Mouse (Mus musculus) intestine, embryonic 16.5 days (tissue): ENCODE measurements around the gene Ptx4. TPM values are rescaled to one million over a fixed set of nuclear protein-coding genes. Genes with fewer than 3 reads are reported as not detected.
A peak's percentile ranks its signal among the peaks of the same experiment; 100 is the strongest.

Experiments used
- ATAC-seq: fragments of 200-750 bp; cut with Nextera tagmentation; 2 replicates; pipeline ENCODE4 v1.8.0; 2017; ENCODE audit warnings: moderate TSS enrichment, moderate library complexity
- H3K27ac ChIP-seq: fragments of 300-500 bp; sonication (generic); 2 replicates; pipeline ENCODE4 v1.5.1; 2014; ENCODE audit warnings: mild to moderate bottlenecking, low read length
- H3K27me3 ChIP-seq: fragments of 300-500 bp; sonication (generic); replicated peaks from 2 replicates; pipeline ENCODE4 v1.6.1; 2014; ENCODE audit warnings: low read length, control low read depth, mixed read lengths; ENCODE audit not compliant: control insufficient read depth, insufficient read depth
- H3K36me3 ChIP-seq: fragments of 300-500 bp; sonication (generic); 2 replicates; pipeline ENCODE4 v1.6.1; 2014; ENCODE audit warnings: low read length, control low read depth; ENCODE audit not compliant: control insufficient read depth, insufficient read depth
- H3K4me1 ChIP-seq: fragments of 300-500 bp; sonication (generic); 2 replicates; pipeline ENCODE4 v1.6.1; 2014; ENCODE audit warnings: low read length, control low read depth, mixed read lengths; ENCODE audit not compliant: control insufficient read depth, insufficient read depth
- H3K4me2 ChIP-seq: fragments of 300-500 bp; sonication (generic); 2 replicates; pipeline ENCODE4 v1.6.1; 2014; ENCODE audit warnings: low read depth, low read length, control low read depth
- H3K4me3 ChIP-seq: fragments of 300-500 bp; sonication (generic); 2 replicates; pipeline ENCODE4 v1.5.1; 2014; ENCODE audit warnings: mild to moderate bottlenecking, low read length
- H3K9ac ChIP-seq: fragments of 300-500 bp; sonication (generic); 2 replicates; pipeline ENCODE4 v1.6.1; 2014; ENCODE audit warnings: low read depth, low read length
- H3K9me3 ChIP-seq: fragments of 300-500 bp; sonication (generic); 2 replicates; pipeline ENCODE4 v1.6.1; 2016; ENCODE audit warnings: low read length, control low read depth; ENCODE audit not compliant: control insufficient read depth
- WGBS: fragments of 180-500 bp; shearing (Covaris S2); extraction: QIAGEN DNeasy Blood & Tissue Kit; methylation state at CpG from one replicate; pipeline ENCODE4 v1.1.7; 2014; 5-methylcytosine and 5-hydroxymethylcytosine counted together
- polyA plus RNA-seq: library from polyadenylated mRNA; unstranded; fragments of >200 nt; fragmentation: Nextera tagmentation; extraction: Ambion mirVana; gene quantifications from 2 replicates; pipeline ENCODE4 v1.2.1, GENCODE M21; 2015

The Ptx4 gene
- polyA plus RNA-seq, 1 experiment from 2014 or later, result 0.20 TPM

- no peak for ATAC-seq
- no peaks in the 10 kb centered on the region for H3K36me3 ChIP-seq
- H3K27ac ChIP-seq, result no peak overlapping the region
- no peak overlapping the region for H3K4me2 ChIP-seq
- 85% methylated on average over 1 of the region's 1 CpGs for WGBS
- no peaks in the 10 kb centered on the region for H3K27me3 ChIP-seq
- no peaks in the 10 kb centered on the region for H3K9me3 ChIP-seq
- peaks cover 11% of the 10 kb centered on the region for H3K4me1 ChIP-seq
- no peak overlapping the region for H3K9ac ChIP-seq
- no peak overlapping the region for H3K4me3 ChIP-seq
Measured at GRCm38 (mm10) chr17:25130060-25130459, 9.5 kb downstream of the Ptx4 start.

DNA sequence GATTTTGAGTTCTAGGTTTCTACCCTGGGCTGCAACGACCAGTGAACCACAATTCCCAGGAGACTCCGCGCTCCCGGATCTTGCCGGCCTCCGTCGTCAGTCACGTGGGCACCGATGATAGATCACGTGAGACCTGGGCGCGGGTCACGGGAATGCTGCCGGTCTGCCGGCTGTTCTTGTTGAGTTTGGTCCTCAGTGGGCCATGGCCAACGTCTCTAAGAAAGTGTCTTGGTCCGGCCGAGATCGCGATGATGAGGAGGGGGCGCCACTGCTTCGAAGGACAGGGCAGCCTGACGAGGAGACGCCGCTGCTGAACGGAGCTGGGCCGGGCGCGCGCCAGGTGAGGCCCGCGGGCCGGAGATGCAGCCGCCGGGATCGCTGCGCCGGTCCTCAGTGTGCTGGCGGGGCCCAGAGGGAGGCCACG lies 12.7 kb downstream of the Ptx4 start, which contains the start of gene Clcn7:
TSS of gene Clcn7 (plus strand) at position 117 of the 424 bp plus-strand sequence.
- under 1% methylated on average over 40 of the region's 40 CpGs for WGBS
- H3K9me3 ChIP-seq, result no peaks in the 10 kb centered on the region
- peak within 1 kb of the TSS; percentile 85 for H3K9ac ChIP-seq
- H3K36me3 ChIP-seq, result no peaks in the 10 kb centered on the region
- H3K27me3 ChIP-seq, result no peaks in the 10 kb centered on the region
- H3K27ac ChIP-seq, result no peak within 1 kb of the TSS
- peak; percentile 97 for ATAC-seq
- H3K4me1 ChIP-seq, result peaks cover 11% of the 10 kb centered on the region
- peak within 1 kb of the TSS; percentile 92 for H3K4me3 ChIP-seq
- peak within 1 kb of the TSS; percentile 77 for H3K4me2 ChIP-seq

GRCm38 (mm10) chr17:25135622-25136021 lies 15.1 kb downstream of the Ptx4 start:
- H3K4me2 ChIP-seq, result no peak overlapping the region
- H3K27me3 ChIP-seq, result no peaks in the 10 kb centered on the region
- H3K36me3 ChIP-seq, result no peaks in the 10 kb centered on the region; the same call in 1 of the 2 replicates
- H3K4me1 ChIP-seq, result peaks cover 11% of the 10 kb centered on the region
- H3K9me3 ChIP-seq, result no peaks in the 10 kb centered on the region
- no peak overlapping the region for H3K4me3 ChIP-seq
- no peak overlapping the region for H3K27ac ChIP-seq
- 88% methylated on average over 6 of the region's 6 CpGs for WGBS
- no peak overlapping the region for H3K9ac ChIP-seq
- ATAC-seq, result no peak

GRCm38 (mm10) chr17:25138803-25139202 lies 18.2 kb downstream of the Ptx4 start:
- H3K9me3 ChIP-seq, result no peaks in the 10 kb centered on the region
- H3K4me2 ChIP-seq, result no peak overlapping the region
- no peak for ATAC-seq
- H3K27ac ChIP-seq, result no peak overlapping the region
- H3K36me3 ChIP-seq, result no peaks in the 10 kb centered on the region; the same call in 1 of the 2 replicates
- no peak overlapping the region for H3K4me3 ChIP-seq
- no peak overlapping the region for H3K9ac ChIP-seq
- peaks cover 10% of the 10 kb centered on the region for H3K4me1 ChIP-seq
- H3K27me3 ChIP-seq, result no peaks in the 10 kb centered on the region
- WGBS, result 96% methylated on average over 1 of the region's 1 CpGs

DNA sequence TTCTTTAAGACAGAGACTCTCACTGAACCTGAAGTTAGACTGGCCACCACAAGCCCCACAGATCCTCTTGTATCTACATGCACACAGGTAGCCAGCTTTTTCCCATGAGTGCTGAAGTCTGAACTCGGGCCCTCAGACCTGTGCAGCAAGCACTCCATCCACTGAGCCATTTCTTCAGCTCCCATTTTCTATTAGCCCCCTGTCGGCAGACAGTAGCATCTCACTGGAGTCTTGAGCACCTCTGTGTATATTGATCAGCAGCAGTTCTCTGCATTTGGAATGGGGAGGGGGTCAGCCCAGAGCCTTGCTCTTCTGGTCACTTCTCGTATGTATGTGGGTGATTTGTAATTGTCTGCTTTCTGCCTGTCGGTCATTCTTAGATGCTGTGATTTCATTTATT lies 19.4 kb downstream of the Ptx4 start:
- Histone ChIP-seq H3K27ac (no peak overlapping the region), H3K9me3 (no peaks in the 10 kb centered on the region), H3K27me3 (no peaks in the 10 kb centered on the region), H3K36me3 (no peaks in the 10 kb centered on the region; the same call in 1 of the 2 replicates), H3K4me1 (no peaks in the 10 kb centered on the region), H3K4me3 (no peak overlapping the region), H3K9ac (no peak overlapping the region), H3K4me2 (no peak overlapping the region)
- WGBS, result 57% methylated on average over 4 of the region's 4 CpGs
- ATAC-seq, result no peak

DNA sequence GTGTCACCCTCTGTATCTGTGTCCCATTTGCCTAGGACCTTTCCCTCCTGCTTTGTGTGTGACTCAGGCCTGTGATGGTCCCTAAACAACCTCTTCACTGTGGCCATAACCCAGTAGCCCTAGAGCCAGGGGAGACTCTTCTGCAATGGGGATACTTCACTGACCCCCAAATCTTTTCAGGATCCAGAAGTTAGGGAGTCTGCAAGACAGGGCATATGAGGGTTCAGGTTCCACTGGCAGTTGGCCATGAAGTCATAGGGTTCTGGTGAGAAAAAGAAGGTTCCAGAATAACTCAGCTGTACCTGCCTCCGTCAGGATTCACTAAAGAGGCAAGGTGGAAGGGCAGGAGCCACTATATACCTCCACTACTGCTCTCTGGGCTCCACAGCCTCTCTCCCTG lies 41.6 kb downstream of the Ptx4 start, which contains the start of gene Ccdc154:
TSS of gene Ccdc154 (plus strand) at position 301 of the 400 bp plus-strand sequence.
- Histone ChIP-seq H3K9me3 (no peaks in the 10 kb centered on the region), H3K9ac (no peak within 1 kb of the TSS), H3K4me1 (peaks cover 9% of the 10 kb centered on the region; the same call in 1 of the 2 replicates), H3K27me3 (no peaks in the 10 kb centered on the region), H3K27ac (no peak within 1 kb of the TSS), H3K4me3 (no peak within 1 kb of the TSS), H3K4me2 (no peak within 1 kb of the TSS), H3K36me3 (peaks cover 5% of the 10 kb centered on the region)
- WGBS, result 92% methylated on average over 1 of the region's 1 CpGs
- ATAC-seq, result no peak

- ATAC-seq, result no peak; the same call in 1 of the 2 replicates
- Histone ChIP-seq H3K4me3 (no peak overlapping the region), H3K9ac (no peak overlapping the region), H3K4me2 (no peak overlapping the region), H3K36me3 (peaks cover 5% of the 10 kb centered on the region), H3K27ac (no peak overlapping the region), H3K4me1 (peaks cover 9% of the 10 kb centered on the region; the same call in 1 of the 2 replicates), H3K9me3 (no peaks in the 10 kb centered on the region), H3K27me3 (no peaks in the 10 kb centered on the region)
- WGBS, result 71% methylated on average over 7 of the region's 7 CpGs
Measured at GRCm38 (mm10) chr17:25163387-25163786, 42.8 kb downstream of the Ptx4 start.

DNA sequence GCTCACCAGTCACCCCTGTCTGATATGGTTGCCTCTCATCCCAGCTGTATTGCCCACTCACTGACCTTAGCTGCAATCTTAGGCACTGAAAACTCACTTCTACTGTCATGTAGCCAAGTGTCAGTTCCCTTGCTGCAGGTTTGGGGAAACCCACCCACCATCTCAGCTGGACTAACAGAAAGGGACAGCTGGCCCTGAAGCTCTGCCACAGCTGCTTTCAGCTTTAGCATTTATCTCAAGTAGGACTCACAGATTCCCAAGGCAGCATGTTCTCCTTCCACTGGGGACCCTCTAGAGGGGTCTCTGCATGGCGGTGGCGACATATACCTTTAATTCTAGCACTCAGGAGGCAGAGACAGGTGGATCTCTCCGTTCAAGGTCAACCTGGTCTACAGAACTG lies 44.2 kb downstream of the Ptx4 start:
- WGBS, result 83% methylated on average over 3 of the region's 3 CpGs
- no peaks in the 10 kb centered on the region for H3K27me3 ChIP-seq
- H3K4me1 ChIP-seq, result peaks cover 9% of the 10 kb centered on the region; the same call in 1 of the 2 replicates
- H3K4me2 ChIP-seq, result no peak overlapping the region
- peaks cover 5% of the 10 kb centered on the region for H3K36me3 ChIP-seq
- no peak for ATAC-seq
- H3K4me3 ChIP-seq, result no peak overlapping the region
- H3K27ac ChIP-seq, result no peak overlapping the region
- no peaks in the 10 kb centered on the region for H3K9me3 ChIP-seq
- no peak overlapping the region for H3K9ac ChIP-seq

- Histone ChIP-seq H3K9ac (no peak overlapping the region), H3K27me3 (no peaks in the 10 kb centered on the region), H3K9me3 (no peaks in the 10 kb centered on the region), H3K27ac (no peak overlapping the region; the same call in 1 of the 2 replicates), H3K36me3 (no peaks in the 10 kb centered on the region), H3K4me3 (no peak overlapping the region), H3K4me2 (no peak overlapping the region), H3K4me1 (peaks cover 9% of the 10 kb centered on the region; the same call in 1 of the 2 replicates)
- peak; percentile 75 for ATAC-seq
- 35% methylated on average over 6 of the region's 6 CpGs for WGBS
Measured at GRCm38 (mm10) chr17:25165970-25166671, 45.6 kb downstream of the Ptx4 start.
